Mouse (Mus musculus): ENCODE results near the gene Myo3b. TPM values are rescaled to one million over a fixed set of nuclear protein-coding genes. Genes with fewer than 3 reads are reported as not detected.

The Myo3b gene
- polyA plus RNA-seq, 1 experiment, result 0.04 TPM

DNA sequence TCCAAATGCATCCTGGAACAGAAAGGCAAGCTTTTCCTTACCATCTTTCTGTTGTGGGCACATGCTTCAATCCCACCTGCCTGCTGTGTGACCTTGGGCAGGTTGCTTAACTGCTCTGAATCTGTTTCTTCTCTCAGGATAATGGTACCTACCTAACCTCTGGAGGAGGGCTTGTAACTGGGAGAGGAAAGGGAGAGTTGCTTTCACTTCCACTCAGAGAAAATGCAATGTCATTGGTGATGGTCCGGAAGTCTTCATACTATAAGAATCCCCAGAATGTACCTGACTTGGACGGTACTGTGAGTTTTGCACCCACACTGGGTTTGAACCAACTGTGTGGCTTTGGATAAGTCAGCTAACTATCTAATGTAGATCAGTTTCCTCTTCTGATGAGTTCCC lies 80.3 kb downstream of the Myo3b start:
- Histone ChIP-seq H3K36me3 (ENCODE audit: control insufficient read depth, insufficient read depth) (no peaks in the 10 kb centered on the region), H3ac (ENCODE audit: control insufficient read depth, insufficient read length) (no peak overlapping the region), H3K79me2 (ENCODE audit: control insufficient read depth, insufficient read depth) (no peaks in the 10 kb centered on the region), H3K4me3 (no peak overlapping the region), H3K27me3 (ENCODE audit: control insufficient read depth, insufficient read depth, insufficient read length) (peaks cover 12% of the 10 kb centered on the region), H3K4me2 (ENCODE audit: low read depth) (no peak overlapping the region)
- TF ChIP-seq POLR2AphosphoS2 (IDR thresholded peaks at IDR 0.05; ENCODE audit: insufficient read length, low read depth), result no peak
- TF ChIP-seq MAX (IDR thresholded peaks at IDR 0.05; ENCODE audit: low read depth), result no peak
- TF ChIP-seq CEBPB (IDR thresholded peaks at IDR 0.05; ENCODE audit: insufficient read depth, poor library complexity, severe bottlenecking), result no peak
- no peak for TF ChIP-seq E2F4 (IDR thresholded peaks at IDR 0.05; ENCODE audit: insufficient read depth)

DNA sequence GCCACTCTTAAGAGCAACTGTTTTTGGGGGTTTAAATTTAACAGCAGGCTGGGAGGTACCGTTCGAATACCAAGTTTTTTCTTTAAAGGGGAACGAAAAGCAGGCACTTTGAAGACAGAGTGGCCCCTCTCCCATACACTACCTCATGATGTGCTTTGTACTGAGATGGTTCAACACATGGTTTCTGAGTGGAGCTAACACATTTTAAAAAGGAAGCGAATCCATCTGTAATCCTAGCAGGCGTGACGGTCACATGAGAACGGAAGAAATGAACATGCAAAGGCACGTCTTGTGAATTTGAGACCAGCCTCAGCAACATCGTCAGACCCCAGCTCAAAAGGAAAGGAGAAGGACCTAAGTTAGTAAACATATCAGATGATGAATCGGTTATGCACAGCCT lies 87.4 kb downstream of the Myo3b start:
- Histone ChIP-seq H3K4me2 (ENCODE audit: low read depth) (no peak overlapping the region), H3K4me3 (no peak overlapping the region), H3K27me3 (ENCODE audit: control insufficient read depth, insufficient read depth, insufficient read length) (no peaks in the 10 kb centered on the region), H3ac (ENCODE audit: control insufficient read depth, insufficient read length) (no peak overlapping the region), H3K79me2 (ENCODE audit: control insufficient read depth, insufficient read depth) (no peaks in the 10 kb centered on the region), H3K36me3 (ENCODE audit: control insufficient read depth, insufficient read depth) (no peaks in the 10 kb centered on the region)
- TF ChIP-seq MAX (IDR thresholded peaks at IDR 0.05; ENCODE audit: low read depth), result no peak
- no peak for TF ChIP-seq TCF3 (IDR thresholded peaks at IDR 0.05; ENCODE audit: insufficient read length, low read depth)
- no peak for TF ChIP-seq POLR2AphosphoS2 (IDR thresholded peaks at IDR 0.05; ENCODE audit: insufficient read length, low read depth)
- TF ChIP-seq USF1 (IDR thresholded peaks at IDR 0.05; ENCODE audit: low read depth), result no peak
- TF ChIP-seq SRF (IDR thresholded peaks at IDR 0.05; ENCODE audit: control insufficient read depth, insufficient read length, low read depth), result no peak
- no peak for TF ChIP-seq TCF12 (IDR thresholded peaks at IDR 0.05; ENCODE audit: insufficient read depth, poor library complexity, severe bottlenecking)
- no peak for TF ChIP-seq POLR2A (IDR thresholded peaks at IDR 0.05; ENCODE audit: insufficient read length, low read depth)
- TF ChIP-seq E2F4 (IDR thresholded peaks at IDR 0.05; ENCODE audit: insufficient read depth), result no peak
- no peak for TF ChIP-seq REST (IDR thresholded peaks at IDR 0.05; ENCODE audit: insufficient read depth, insufficient read length)
- no peak for TF ChIP-seq MYOD1 (IDR thresholded peaks at IDR 0.05; ENCODE audit: control insufficient read depth in 1 of 3, insufficient read length in 2 of 3, low read depth in 2 of 3)
- no peak for TF ChIP-seq CEBPB (IDR thresholded peaks at IDR 0.05; ENCODE audit: insufficient read depth, poor library complexity, severe bottlenecking)
- no peak for TF ChIP-seq MYOG (IDR thresholded peaks at IDR 0.05; ENCODE audit: control insufficient read depth in 1 of 3, insufficient read depth in 1 of 3, insufficient read length in 2 of 3, low read depth in 2 of 3)

DNA sequence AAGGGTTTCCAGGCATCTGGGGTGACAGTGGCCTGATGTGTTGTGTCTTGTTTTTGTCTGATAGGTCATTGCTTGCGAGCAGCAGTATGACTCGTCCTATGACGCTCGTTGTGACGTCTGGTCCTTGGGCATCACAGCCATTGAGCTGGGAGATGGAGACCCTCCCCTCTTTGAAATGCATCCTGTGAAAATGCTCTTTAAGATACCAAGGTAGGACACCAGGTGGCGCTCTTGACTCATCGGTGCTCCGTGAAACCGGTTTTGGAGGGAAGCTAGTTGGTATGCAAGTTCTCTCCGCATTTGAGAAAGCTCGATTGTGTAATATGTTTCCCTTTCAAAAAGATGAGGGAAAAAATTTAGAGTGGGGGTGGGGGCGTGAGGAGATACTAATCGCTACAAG lies 87.9 kb downstream of the Myo3b start:
- TF ChIP-seq CEBPB (IDR thresholded peaks at IDR 0.05; ENCODE audit: insufficient read depth, poor library complexity, severe bottlenecking) (0 out of 2 replicates have a peak, but pooled peaks have one; percentile 35), POLR2AphosphoS2 (IDR thresholded peaks at IDR 0.05; ENCODE audit: insufficient read length, low read depth) (no peak)
- Histone ChIP-seq H3K4me2 (ENCODE audit: low read depth) (peak overlapping the region; percentile 66), H3K4me3 (no peak overlapping the region), H3K36me3 (ENCODE audit: control insufficient read depth, insufficient read depth) (no peaks in the 10 kb centered on the region), H3K27me3 (ENCODE audit: control insufficient read depth, insufficient read depth, insufficient read length) (no peaks in the 10 kb centered on the region), H3K79me2 (ENCODE audit: control insufficient read depth, insufficient read depth) (no peaks in the 10 kb centered on the region), H3ac (ENCODE audit: control insufficient read depth, insufficient read length) (no peak overlapping the region)

DNA sequence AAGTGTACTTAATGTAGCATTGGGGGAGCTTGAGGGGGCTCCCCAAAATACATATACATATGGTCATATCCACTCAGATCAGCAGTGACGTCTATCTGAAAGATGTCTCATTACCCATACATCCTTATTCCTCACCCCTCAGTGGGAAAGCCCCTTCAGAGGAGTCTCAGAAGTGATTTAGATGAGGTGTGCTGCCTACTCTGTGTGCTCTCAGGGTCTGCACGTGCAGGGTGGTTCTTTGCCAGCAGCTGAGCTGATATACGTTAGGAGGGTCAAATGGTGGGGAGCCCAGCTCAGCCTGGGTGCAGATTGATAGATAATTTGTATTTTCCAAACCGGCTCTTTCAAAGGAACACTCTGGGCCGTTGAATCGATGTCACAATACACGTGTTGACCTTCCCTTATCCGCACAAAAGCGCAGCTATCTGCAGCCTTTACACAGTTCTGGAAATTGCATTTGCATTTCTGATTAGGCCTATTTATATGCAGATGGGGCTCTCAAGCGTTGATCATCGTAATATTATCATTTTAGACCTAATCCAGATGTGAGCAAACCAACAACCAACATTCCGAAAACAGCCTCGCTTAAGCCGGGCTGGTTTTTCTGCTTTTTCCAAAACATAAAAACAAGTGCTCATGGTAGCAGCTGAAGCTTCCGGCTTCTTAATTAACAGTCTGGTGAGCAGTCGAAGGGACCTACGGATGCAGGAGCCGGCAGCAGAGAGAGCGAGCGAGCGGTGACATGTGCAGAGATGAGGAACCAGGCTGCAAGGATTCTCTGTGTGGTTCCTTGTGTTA lies 88.6 kb downstream of the Myo3b start:
- Histone ChIP-seq H3ac (ENCODE audit: control insufficient read depth, insufficient read length) (no peak overlapping the region), H3K4me2 (ENCODE audit: low read depth) (peak overlapping the region; percentile 66), H3K79me2 (ENCODE audit: control insufficient read depth, insufficient read depth) (no peaks in the 10 kb centered on the region), H3K27me3 (ENCODE audit: control insufficient read depth, insufficient read depth, insufficient read length) (no peaks in the 10 kb centered on the region), H3K36me3 (ENCODE audit: control insufficient read depth, insufficient read depth) (no peaks in the 10 kb centered on the region), H3K4me3 (no peak overlapping the region)
- TF ChIP-seq MAX (IDR thresholded peaks at IDR 0.05; ENCODE audit: low read depth), result no peak
- no peak for TF ChIP-seq REST (IDR thresholded peaks at IDR 0.05; ENCODE audit: insufficient read depth, insufficient read length)
- no peak for TF ChIP-seq SRF (IDR thresholded peaks at IDR 0.05; ENCODE audit: control insufficient read depth, insufficient read length, low read depth)
- no peak for TF ChIP-seq MYOG (IDR thresholded peaks at IDR 0.05; ENCODE audit: control insufficient read depth in 1 of 3, insufficient read depth in 1 of 3, insufficient read length in 2 of 3, low read depth in 2 of 3)
- TF ChIP-seq POLR2AphosphoS2 (IDR thresholded peaks at IDR 0.05; ENCODE audit: insufficient read length, low read depth), result no peak
- TF ChIP-seq TCF3 (IDR thresholded peaks at IDR 0.05; ENCODE audit: insufficient read length, low read depth), result no peak
- no peak for TF ChIP-seq E2F4 (IDR thresholded peaks at IDR 0.05; ENCODE audit: insufficient read depth)
- no peak for TF ChIP-seq POLR2A (IDR thresholded peaks at IDR 0.05; ENCODE audit: insufficient read length, low read depth)
- no peak for TF ChIP-seq CEBPB (IDR thresholded peaks at IDR 0.05; ENCODE audit: insufficient read depth, poor library complexity, severe bottlenecking)
- no peak for TF ChIP-seq USF1 (IDR thresholded peaks at IDR 0.05; ENCODE audit: low read depth)

DNA sequence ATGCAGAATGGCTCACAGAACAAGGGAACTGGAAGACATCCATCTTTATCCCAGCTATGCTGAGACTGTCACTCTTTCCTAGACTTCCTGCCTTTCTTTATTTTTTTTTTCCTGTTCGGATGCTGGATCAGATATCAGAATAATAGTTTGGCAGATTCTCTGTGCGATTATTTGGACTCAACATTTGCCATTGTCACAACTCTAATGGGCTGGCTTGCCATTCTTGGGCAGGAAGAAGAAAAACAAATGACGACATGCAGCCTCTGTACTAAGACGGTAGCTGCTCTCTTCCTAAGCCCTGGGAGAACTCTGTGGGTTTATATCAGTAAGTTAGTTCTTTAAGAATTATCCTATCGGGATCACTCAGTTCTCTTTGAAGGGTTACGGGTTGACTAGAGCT lies 89.7 kb downstream of the Myo3b start:
- Histone ChIP-seq H3K79me2 (ENCODE audit: control insufficient read depth, insufficient read depth) (no peaks in the 10 kb centered on the region), H3ac (ENCODE audit: control insufficient read depth, insufficient read length) (no peak overlapping the region), H3K36me3 (ENCODE audit: control insufficient read depth, insufficient read depth) (no peaks in the 10 kb centered on the region), H3K4me2 (ENCODE audit: low read depth) (no peak overlapping the region), H3K27me3 (ENCODE audit: control insufficient read depth, insufficient read depth, insufficient read length) (no peaks in the 10 kb centered on the region), H3K4me3 (no peak overlapping the region)
- TF ChIP-seq REST (IDR thresholded peaks at IDR 0.05; ENCODE audit: insufficient read depth, insufficient read length), result no peak
- TF ChIP-seq MYOG (IDR thresholded peaks at IDR 0.05; ENCODE audit: control insufficient read depth in 1 of 3, insufficient read depth in 1 of 3, insufficient read length in 2 of 3, low read depth in 2 of 3), result no peak
- TF ChIP-seq CEBPB (IDR thresholded peaks at IDR 0.05; ENCODE audit: insufficient read depth, poor library complexity, severe bottlenecking), result no peak
- no peak for TF ChIP-seq POLR2AphosphoS2 (IDR thresholded peaks at IDR 0.05; ENCODE audit: insufficient read length, low read depth)
- no peak for TF ChIP-seq MYOD1 (IDR thresholded peaks at IDR 0.05; ENCODE audit: control insufficient read depth in 1 of 3, insufficient read length in 2 of 3, low read depth in 2 of 3)
- TF ChIP-seq TCF12 (IDR thresholded peaks at IDR 0.05; ENCODE audit: insufficient read depth, poor library complexity, severe bottlenecking), result no peak
- no peak for TF ChIP-seq MAX (IDR thresholded peaks at IDR 0.05; ENCODE audit: low read depth)
- TF ChIP-seq E2F4 (IDR thresholded peaks at IDR 0.05; ENCODE audit: insufficient read depth), result no peak
- no peak for TF ChIP-seq TCF3 (IDR thresholded peaks at IDR 0.05; ENCODE audit: insufficient read length, low read depth)
- no peak for TF ChIP-seq POLR2A (IDR thresholded peaks at IDR 0.05; ENCODE audit: insufficient read length, low read depth)
- no peak for TF ChIP-seq SRF (IDR thresholded peaks at IDR 0.05; ENCODE audit: control insufficient read depth, insufficient read length, low read depth)
- TF ChIP-seq USF1 (IDR thresholded peaks at IDR 0.05; ENCODE audit: low read depth), result no peak

All from myocyte (in vitro differentiated cells).